Mouse (Mus musculus): ENCODE measurements around the gene Ppp1r15a. TPM values are rescaled to one million over a fixed set of nuclear protein-coding genes. Genes with fewer than 3 reads are reported as not detected.

Gene Ppp1r15a
- 12.7 and 18.3 TPM in 2 replicates for polyA plus RNA-seq (2014; fragmentation: Nextera tagmentation; extraction: Ambion mirVana)

- Histone ChIP-seq H3K4me3 (ENCODE audit: low read depth, low read length) (peak within 1 kb of the TSS; percentile 85), H3K27me3 (ENCODE audit: control insufficient read depth, insufficient read depth, low read length) (no peaks in the 10 kb centered on the region), H3K9me3 (ENCODE audit: control insufficient read depth, low read depth, low read length) (no peaks in the 10 kb centered on the region), H3K4me1 (ENCODE audit: control insufficient read depth, insufficient read depth, low read length) (peaks cover 33% of the 10 kb centered on the region), H3K36me3 (ENCODE audit: control insufficient read depth, insufficient read depth, low read length) (peaks cover 5% of the 10 kb centered on the region; the same call in 1 of the 2 replicates), H3K4me2 (replicated peaks; ENCODE audit: low read depth, low read length) (peak within 1 kb of the TSS; percentile 91), H3K27ac (ENCODE audit: low read length) (peak within 1 kb of the TSS; percentile 91), H3K9ac (replicated peaks; ENCODE audit: low read depth, low read length) (peak within 1 kb of the TSS; percentile 89)
- under 1% methylated on average over 54 of the region's 54 CpGs for WGBS
- peak; percentile 85 for ATAC-seq (ENCODE audit: insufficient number of reproducible peaks, insufficient read depth, low FRiP score, low read depth)
These were observed at the start of gene Ppp1r15a, which contains the start of gene Plekha4 for GRCm38 (mm10) chr7:45525809-45526473. TSS of gene Ppp1r15a (minus strand) at chr7:45526268. TSS of gene Plekha4 (plus strand) at chr7:45526330.

GRCm38 (mm10) chr7:45574472-45575379, 48.7 kb upstream of the Ppp1r15a start:
- 84% methylated on average over 15 of the region's 15 CpGs for WGBS
- H3K36me3 ChIP-seq (ENCODE audit: control insufficient read depth, insufficient read depth, low read length): peaks cover 13% of the 10 kb centered on the region
- H3K4me1 ChIP-seq (ENCODE audit: control insufficient read depth, insufficient read depth, low read length): peaks cover 14% of the 10 kb centered on the region
- H3K9me3 ChIP-seq (ENCODE audit: control insufficient read depth, low read depth, low read length): no peaks in the 10 kb centered on the region
- no peak for ATAC-seq (ENCODE audit: insufficient number of reproducible peaks, insufficient read depth, low FRiP score, low read depth)
- no peak overlapping the region for H3K4me2 ChIP-seq (replicated peaks; ENCODE audit: low read depth, low read length)
- no peak overlapping the region for H3K4me3 ChIP-seq (ENCODE audit: low read depth, low read length)
- no peak overlapping the region for H3K9ac ChIP-seq (replicated peaks; ENCODE audit: low read depth, low read length)
- no peaks in the 10 kb centered on the region for H3K27me3 ChIP-seq (ENCODE audit: control insufficient read depth, insufficient read depth, low read length)
- no peak overlapping the region for H3K27ac ChIP-seq (ENCODE audit: low read length)

- 73% methylated on average over 8 of the region's 8 CpGs for WGBS
- H3K36me3 ChIP-seq (ENCODE audit: control insufficient read depth, insufficient read depth, low read length): peaks cover 13% of the 10 kb centered on the region
- H3K9ac ChIP-seq (replicated peaks; ENCODE audit: low read depth, low read length): no peak overlapping the region
- H3K27ac ChIP-seq (ENCODE audit: low read length): no peak overlapping the region
- H3K9me3 ChIP-seq (ENCODE audit: control insufficient read depth, low read depth, low read length): no peaks in the 10 kb centered on the region
- ATAC-seq (ENCODE audit: insufficient number of reproducible peaks, insufficient read depth, low FRiP score, low read depth): no peak
- H3K4me2 ChIP-seq (replicated peaks; ENCODE audit: low read depth, low read length): no peak overlapping the region
- no peak overlapping the region for H3K4me3 ChIP-seq (ENCODE audit: low read depth, low read length)
- H3K4me1 ChIP-seq (ENCODE audit: control insufficient read depth, insufficient read depth, low read length): peaks cover 14% of the 10 kb centered on the region
- no peaks in the 10 kb centered on the region for H3K27me3 ChIP-seq (ENCODE audit: control insufficient read depth, insufficient read depth, low read length)
These were observed 47.9 kb upstream of the Ppp1r15a start for GRCm38 (mm10) chr7:45573954-45574353.

- no peaks in the 10 kb centered on the region for H3K27me3 ChIP-seq (ENCODE audit: control insufficient read depth, insufficient read depth, low read length)
- H3K9ac ChIP-seq (replicated peaks; ENCODE audit: low read depth, low read length): no peak overlapping the region
- H3K4me3 ChIP-seq (ENCODE audit: low read depth, low read length): no peak overlapping the region
- peaks cover 14% of the 10 kb centered on the region for H3K4me1 ChIP-seq (ENCODE audit: control insufficient read depth, insufficient read depth, low read length)
- no peak for ATAC-seq (ENCODE audit: insufficient number of reproducible peaks, insufficient read depth, low FRiP score, low read depth)
- 67% methylated on average over 1 of the region's 1 CpGs for WGBS
- no peak overlapping the region for H3K27ac ChIP-seq (ENCODE audit: low read length)
- H3K36me3 ChIP-seq (ENCODE audit: control insufficient read depth, insufficient read depth, low read length): peaks cover 12% of the 10 kb centered on the region
- no peaks in the 10 kb centered on the region for H3K9me3 ChIP-seq (ENCODE audit: control insufficient read depth, low read depth, low read length)
- no peak overlapping the region for H3K4me2 ChIP-seq (replicated peaks; ENCODE audit: low read depth, low read length)
These were observed 45.9 kb upstream of the Ppp1r15a start for GRCm38 (mm10) chr7:45571966-45572365.

GRCm38 (mm10) chr7:45570103-45570741, 44.2 kb upstream of the Ppp1r15a start, which contains the start of gene Bcat2:
TSS of gene Bcat2 (plus strand) at chr7:45570153.
- peak within 1 kb of the TSS; percentile 52 for H3K4me2 ChIP-seq (replicated peaks; ENCODE audit: low read depth, low read length)
- WGBS: 0% methylated on average over 41 of the region's 42 CpGs
- H3K9ac ChIP-seq (replicated peaks; ENCODE audit: low read depth, low read length): peak within 1 kb of the TSS; percentile 77
- H3K9me3 ChIP-seq (ENCODE audit: control insufficient read depth, low read depth, low read length): no peaks in the 10 kb centered on the region
- H3K36me3 ChIP-seq (ENCODE audit: control insufficient read depth, insufficient read depth, low read length): no peaks in the 10 kb centered on the region
- H3K4me3 ChIP-seq (ENCODE audit: low read depth, low read length): peak within 1 kb of the TSS; percentile 67
- H3K4me1 ChIP-seq (ENCODE audit: control insufficient read depth, insufficient read depth, low read length): peaks cover 14% of the 10 kb centered on the region
- no peaks in the 10 kb centered on the region for H3K27me3 ChIP-seq (ENCODE audit: control insufficient read depth, insufficient read depth, low read length)
- peak within 1 kb of the TSS; percentile 87 for H3K27ac ChIP-seq (ENCODE audit: low read length)
- ATAC-seq (ENCODE audit: insufficient number of reproducible peaks, insufficient read depth, low FRiP score, low read depth): peak; percentile 56

GRCm38 (mm10) chr7:45568601-45569473, 42.8 kb upstream of the Ppp1r15a start:
- peak; percentile 20 for ATAC-seq (ENCODE audit: insufficient number of reproducible peaks, insufficient read depth, low FRiP score, low read depth)
- H3K27ac ChIP-seq (ENCODE audit: low read length): peak overlapping the region; percentile 87
- peak overlapping the region; percentile 34; the same call in 1 of the 2 replicates for H3K4me3 ChIP-seq (ENCODE audit: low read depth, low read length)
- 73% methylated on average over 10 of the region's 10 CpGs for whole genome bisulfite sequencing
- H3K4me2 ChIP-seq (replicated peaks; ENCODE audit: low read depth, low read length): peak overlapping the region; percentile 41
- no peaks in the 10 kb centered on the region for H3K9me3 ChIP-seq (ENCODE audit: control insufficient read depth, low read depth, low read length)
- peaks cover 14% of the 10 kb centered on the region for H3K4me1 ChIP-seq (ENCODE audit: control insufficient read depth, insufficient read depth, low read length)
- H3K27me3 ChIP-seq (ENCODE audit: control insufficient read depth, insufficient read depth, low read length): no peaks in the 10 kb centered on the region
- H3K9ac ChIP-seq (replicated peaks; ENCODE audit: low read depth, low read length): no peak overlapping the region
- no peaks in the 10 kb centered on the region for H3K36me3 ChIP-seq (ENCODE audit: control insufficient read depth, insufficient read depth, low read length)

GRCm38 (mm10) chr7:45567780-45568516, 41.9 kb upstream of the Ppp1r15a start:
- H3K9me3 ChIP-seq (ENCODE audit: control insufficient read depth, low read depth, low read length): no peaks in the 10 kb centered on the region
- peak overlapping the region; percentile 66 for H3K27ac ChIP-seq (ENCODE audit: low read length)
- ATAC-seq (ENCODE audit: insufficient number of reproducible peaks, insufficient read depth, low FRiP score, low read depth): peak; percentile 97
- H3K4me1 ChIP-seq (ENCODE audit: control insufficient read depth, insufficient read depth, low read length): peaks cover 14% of the 10 kb centered on the region
- no peaks in the 10 kb centered on the region for H3K27me3 ChIP-seq (ENCODE audit: control insufficient read depth, insufficient read depth, low read length)
- peak overlapping the region; percentile 34 for H3K4me3 ChIP-seq (ENCODE audit: low read depth, low read length)
- 2% methylated on average over 24 of the region's 24 CpGs for WGBS
- peak overlapping the region; percentile 41 for H3K4me2 ChIP-seq (replicated peaks; ENCODE audit: low read depth, low read length)
- H3K9ac ChIP-seq (replicated peaks; ENCODE audit: low read depth, low read length): 0 out of 2 replicates have a peak overlapping the region, but pooled peaks have one; percentile 2
- no peaks in the 10 kb centered on the region for H3K36me3 ChIP-seq (ENCODE audit: control insufficient read depth, insufficient read depth, low read length)

Measured in stomach, embryonic 14.5 days (tissue).